Mouse (Mus musculus) liver, adult 2 months (tissue): ENCODE data around the gene Tmbim7. TPM values are rescaled to one million over a fixed set of nuclear protein-coding genes. Genes with fewer than 3 reads are reported as not detected.

Experiments
- DNase-seq: peaks from one replicate; pipeline ENCODE4 v3.0.0-alpha.2; 2011; ENCODE audit warnings: low read depth, low spot score; ENCODE audit errors: extremely low read depth
- H3K27ac ChIP-seq: fragments of 200-500 bp; replicated peaks from 2 replicates; pipeline ENCODE4 v1.5.1; 2012; ENCODE audit warnings: low read depth, mild to moderate bottlenecking, control low read depth, inconsistent platforms, low read length; ENCODE audit not compliant: insufficient read depth
- H3K27me3 ChIP-seq: fragments of 200-500 bp; 2 replicates; pipeline ENCODE4 v1.6.1; 2012; ENCODE audit warnings: mild to moderate bottlenecking, moderate library complexity, low read length, inconsistent platforms; ENCODE audit not compliant: control insufficient read depth, insufficient read depth
- H3K36me3 ChIP-seq: fragments of 200-500 bp; 2 replicates; pipeline ENCODE4 v1.6.1; 2012; ENCODE audit warnings: low read length, inconsistent platforms; ENCODE audit not compliant: control insufficient read depth, insufficient read depth
- H3K4me1 ChIP-seq: fragments of 200-500 bp; 2 replicates; pipeline ENCODE4 v1.6.1; 2011; ENCODE audit warnings: low read length; ENCODE audit not compliant: control insufficient read depth, insufficient read depth
- H3K4me3 ChIP-seq: fragments of 200-500 bp; 2 replicates; pipeline ENCODE4 v1.5.1; 2011; ENCODE audit warnings: low read depth, mild to moderate bottlenecking, control low read depth, low read length, moderate library complexity; ENCODE audit not compliant: insufficient read depth
- H3K79me2 ChIP-seq: fragments of 200-500 bp; 2 replicates; pipeline ENCODE4 v1.6.1; 2012; ENCODE audit warnings: inconsistent platforms, mild to moderate bottlenecking, low read length, moderate library complexity; ENCODE audit not compliant: control insufficient read depth, insufficient read depth
- H3K9ac ChIP-seq: fragments of 200-500 bp; 2 replicates; pipeline ENCODE4 v1.6.1; 2012; ENCODE audit warnings: low read depth, mild to moderate bottlenecking, control low read depth, inconsistent platforms, low read length
- CTCF ChIP-seq: fragments of 200-500 bp; IDR thresholded peaks from 2 replicates; pipeline ENCODE4 v1.5.1; 2011; ENCODE audit warnings: low read depth, low read length, control low read depth
- POLR2A ChIP-seq: fragments of 200-500 bp; IDR thresholded peaks from 2 replicates; pipeline ENCODE4 v1.6.1; 2011; ENCODE audit warnings: low read length, control low read depth; ENCODE audit not compliant: insufficient read depth; ENCODE audit errors: extremely low read depth
- WGBS: fragments of 180-500 bp; shearing (Covaris S2); methylation state at CpG from one replicate; pipeline ENCODE4 v1.1.7; 2018; 5-methylcytosine and 5-hydroxymethylcytosine counted together
- polyA plus RNA-seq: library from polyadenylated mRNA; depleted of rRNA; stranded (reverse); fragments of >200 nt; gene quantifications from 2 replicates; pipeline ENCODE4 v1.2.3, GENCODE M21; 2012; rRNA removed
- total RNA-seq: library from RNA; depleted of rRNA; stranded (reverse); fragments of >200 nt; gene quantifications from 2 replicates; pipeline ENCODE4 v1.2.3, GENCODE M21; 2014; rRNA removed

Tmbim7 gene
- total and polyA plus RNA-seq, 2 experiments: not detected

DNA sequence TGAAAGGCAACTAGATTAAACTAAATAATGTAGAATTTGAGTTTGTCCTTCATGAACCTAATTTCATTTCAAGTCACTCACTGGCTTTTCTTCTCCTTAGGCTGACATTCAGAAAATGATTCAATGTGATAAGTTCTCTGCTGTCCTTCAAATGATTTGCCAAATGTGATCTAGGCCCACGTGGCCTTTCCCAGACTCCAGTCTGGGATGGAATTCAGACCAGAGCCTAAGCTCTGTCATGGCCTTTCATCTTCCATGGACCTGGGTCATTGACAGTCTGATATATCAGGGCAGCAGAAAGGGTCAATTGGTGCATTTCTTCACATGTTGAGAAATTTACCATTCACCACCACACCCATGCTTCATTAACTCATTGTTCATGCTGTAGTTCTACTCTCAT is 74.5 kb downstream of the Tmbim7 start:
- Histone ChIP-seq H3K4me3 (no peak overlapping the region), H3K36me3 (peaks cover 24% of the 10 kb centered on the region; the same call in 1 of the 2 replicates), H3K27me3 (no peaks in the 10 kb centered on the region), H3K9ac (no peak overlapping the region), H3K4me1 (no peaks in the 10 kb centered on the region), H3K79me2 (no peaks in the 10 kb centered on the region), H3K27ac (no peak overlapping the region)
- 91% methylated on average over 1 of the region's 1 CpGs for WGBS
- no peak for DNase-seq
- TF ChIP-seq CTCF: no peak
- TF ChIP-seq POLR2A: no peak

DNA sequence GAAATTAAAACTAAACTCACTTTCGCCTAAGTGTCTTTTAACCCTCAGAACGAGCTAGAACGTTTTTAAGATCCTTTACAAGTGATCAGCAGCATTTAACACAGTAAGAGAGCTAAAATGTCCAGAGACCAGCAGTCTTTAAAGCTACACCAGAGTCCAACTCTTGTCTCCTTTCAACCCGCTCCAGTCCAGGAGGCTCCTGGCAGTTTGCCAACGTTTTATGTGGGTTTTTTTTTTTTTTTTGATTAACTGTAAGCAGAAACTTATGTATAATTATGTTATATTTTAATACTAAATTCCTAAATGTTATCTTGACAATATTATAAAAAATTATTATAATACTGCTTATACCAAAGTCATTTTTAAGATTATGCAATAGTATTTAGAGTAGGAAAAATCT is 77.8 kb downstream of the Tmbim7 start:
- no peaks in the 10 kb centered on the region for H3K27me3 ChIP-seq
- no peak overlapping the region for H3K27ac ChIP-seq
- TF ChIP-seq POLR2A (no peak), CTCF (no peak)
- H3K4me1 ChIP-seq: no peaks in the 10 kb centered on the region
- H3K36me3 ChIP-seq: peaks cover 20% of the 10 kb centered on the region
- H3K4me3 ChIP-seq: no peak overlapping the region
- 78% methylated on average over 5 of the region's 5 CpGs for WGBS
- no peak overlapping the region for H3K9ac ChIP-seq
- H3K79me2 ChIP-seq: no peaks in the 10 kb centered on the region
- DNase-seq: no peak

Other genes with a start within 250 kb of the Tmbim7 start
- 9.0 and 10.9 TPM in 2 replicates for gene Fam133b, start 107.3 kb upstream of the Tmbim7 start, total RNA-seq
- gene Fam133b, start 107.3 kb upstream of the Tmbim7 start, polyA plus RNA-seq: 2.3 and 3.0 TPM in 2 replicates
- 1.8 TPM in 2 replicates for gene 1700109H08Rik, start 79.6 kb upstream of the Tmbim7 start, total RNA-seq
- 0.35 and 0.93 TPM in 2 replicates for gene 1700109H08Rik, start 79.6 kb upstream of the Tmbim7 start, polyA plus RNA-seq
- gene Pex1, start 55.1 kb upstream of the Tmbim7 start, total RNA-seq: 20.5 and 21.6 TPM in 2 replicates
- 8.8 and 9.0 TPM in 2 replicates for gene Pex1, start 55.1 kb upstream of the Tmbim7 start, polyA plus RNA-seq
- 6.5 and 7.9 TPM in 2 replicates for gene Rbm48, start 54.6 kb upstream of the Tmbim7 start, total RNA-seq
- 2.2 and 2.9 TPM in 2 replicates for gene Rbm48, start 54.6 kb upstream of the Tmbim7 start, polyA plus RNA-seq
- gene Gatad1, start 6.0 kb downstream of the Tmbim7 start, total RNA-seq: 59.3 and 63.5 TPM in 2 replicates
- 33.5 and 41.0 TPM in 2 replicates for gene Gatad1, start 6.0 kb downstream of the Tmbim7 start, polyA plus RNA-seq
- gene Ankib1, start 151.7 kb downstream of the Tmbim7 start, total RNA-seq: 15.9 and 16.0 TPM in 2 replicates
- 4.0 and 4.4 TPM in 2 replicates for gene Ankib1, start 151.7 kb downstream of the Tmbim7 start, polyA plus RNA-seq
- 15.0 and 16.0 TPM in 2 replicates for gene Krit1, start 152.0 kb downstream of the Tmbim7 start, total RNA-seq
- 3.1 and 4.3 TPM in 2 replicates for gene Krit1, start 152.0 kb downstream of the Tmbim7 start, polyA plus RNA-seq
- gene Lrrd1, start 194.0 kb downstream of the Tmbim7 start, total RNA-seq: not detected in 2 replicates
- gene Lrrd1, start 194.0 kb downstream of the Tmbim7 start, polyA plus RNA-seq: 0.02 and 0.20 TPM in 2 replicates
- gene Mterf1a, start 242.8 kb downstream of the Tmbim7 start, total RNA-seq: 2.3 and 4.9 TPM in 2 replicates
- gene Mterf1a, start 242.8 kb downstream of the Tmbim7 start, polyA plus RNA-seq: 0.51 and 0.57 TPM in 2 replicates